Mouse (Mus musculus) spleen, postnatal 10 days (tissue): ENCODE measurements around the gene Exoc6b.
A peak's percentile ranks its signal among the peaks of the same experiment; 100 is the strongest.

ENCODE experiments used
- DNase-seq, 2 experiments: peaks; one replicate each; pipeline ENCODE4 v3.0.0; 2021 to 2022; ENCODE audit warnings: low spot score in 2 of 2

Gene Exoc6b

GRCm38 (mm10) chr6:84585686-84586300, 483.5 kb downstream of the Exoc6b start:
- DNase-seq = peak in 1 of 2 experiments; percentile 13

GRCm38 (mm10) chr6:84584783-84585685, 484.3 kb downstream of the Exoc6b start:
- peak in 1 of 2 experiments; percentile 13 for DNase-seq

GRCm38 (mm10) chr6:84583841-84584782, 485.2 kb downstream of the Exoc6b start:
- peak in 1 of 2 experiments; percentile 14 for DNase-seq

GRCm38 (mm10) chr6:84583371-84583770, 485.9 kb downstream of the Exoc6b start:
- DNase-seq = peak in 1 of 2 experiments; percentile 53

GRCm38 (mm10) chr6:84582826-84583225, 486.5 kb downstream of the Exoc6b start:
- DNase-seq = peak in 1 of 2 experiments; percentile 7

GRCm38 (mm10) chr6:84581833-84582445, 487.4 kb downstream of the Exoc6b start:
- DNase-seq = no peak

GRCm38 (mm10) chr6:84580979-84581832, 488.1 kb downstream of the Exoc6b start:
- no peak for DNase-seq

- DNase-seq = no peak
Observed at GRCm38 (mm10) chr6:84579508-84579907, 489.8 kb downstream of the Exoc6b start.

- DNase-seq = no peak
Observed at GRCm38 (mm10) chr6:84578928-84579327, 490.4 kb downstream of the Exoc6b start.

- DNase-seq = no peak
Observed at GRCm38 (mm10) chr6:84577898-84578297, 491.4 kb downstream of the Exoc6b start.

GRCm38 (mm10) chr6:84573905-84574660, 495.2 kb downstream of the Exoc6b start:
- DNase-seq = no peak

- DNase-seq = no peak
Observed at GRCm38 (mm10) chr6:84570039-84570438, 499.3 kb downstream of the Exoc6b start.

- no peak for DNase-seq
Observed at GRCm38 (mm10) chr6:84569590-84569989, 499.7 kb downstream of the Exoc6b start.

GRCm38 (mm10) chr6:84568880-84569279, 500.4 kb downstream of the Exoc6b start:
- no peak for DNase-seq
